Mouse (Mus musculus) spleen, adult 2 months (tissue): ENCODE data around the gene Fyb.

Experiments used
- CTCF ChIP-seq: fragments of 200-500 bp; IDR thresholded peaks from 2 replicates; pipeline ENCODE4 v1.5.1; 2011; ENCODE audit warnings: mild to moderate bottlenecking, inconsistent platforms; ENCODE audit not compliant: insufficient read depth, insufficient read length, insufficient replicate concordance; ENCODE audit errors: extremely low read depth
- POLR2A ChIP-seq: fragments of 200-500 bp; IDR thresholded peaks from 2 replicates; pipeline ENCODE4 v1.6.1; 2011; ENCODE audit warnings: low read depth, low read length, inconsistent platforms

GRCm38 (mm10) chr15:6642223-6642622, 119.6 kb downstream of the Fyb start:
- TF ChIP-seq POLR2A (no peak), CTCF (no peak)
